Mouse (Mus musculus) neutrophil, adult 5-6 weeks (primary cell): ENCODE measurements around the gene Ntn4. TPM values are rescaled to one million over a fixed set of nuclear protein-coding genes. Genes with fewer than 3 reads are reported as not detected.

Experiments used
- ATAC-seq: fragments of 151-379, 151-347 bp; 2 replicates; pipeline ENCODE4 v1.8.0; 2017; ENCODE audit warnings: mild to moderate bottlenecking, moderate TSS enrichment; ENCODE audit not compliant: insufficient number of reproducible peaks, poor library complexity, low FRiP score, severe bottlenecking; ENCODE audit errors: extremely low read depth
- total RNA-seq: library from RNA; stranded (forward); fragments of 200-1000 nt; gene quantifications from 2 replicates; pipeline ENCODE4 v1.2.3, GENCODE M21; 2017

The Ntn4 gene
- total RNA-seq, 1 experiment from 2014 or later: not detected

DNA sequence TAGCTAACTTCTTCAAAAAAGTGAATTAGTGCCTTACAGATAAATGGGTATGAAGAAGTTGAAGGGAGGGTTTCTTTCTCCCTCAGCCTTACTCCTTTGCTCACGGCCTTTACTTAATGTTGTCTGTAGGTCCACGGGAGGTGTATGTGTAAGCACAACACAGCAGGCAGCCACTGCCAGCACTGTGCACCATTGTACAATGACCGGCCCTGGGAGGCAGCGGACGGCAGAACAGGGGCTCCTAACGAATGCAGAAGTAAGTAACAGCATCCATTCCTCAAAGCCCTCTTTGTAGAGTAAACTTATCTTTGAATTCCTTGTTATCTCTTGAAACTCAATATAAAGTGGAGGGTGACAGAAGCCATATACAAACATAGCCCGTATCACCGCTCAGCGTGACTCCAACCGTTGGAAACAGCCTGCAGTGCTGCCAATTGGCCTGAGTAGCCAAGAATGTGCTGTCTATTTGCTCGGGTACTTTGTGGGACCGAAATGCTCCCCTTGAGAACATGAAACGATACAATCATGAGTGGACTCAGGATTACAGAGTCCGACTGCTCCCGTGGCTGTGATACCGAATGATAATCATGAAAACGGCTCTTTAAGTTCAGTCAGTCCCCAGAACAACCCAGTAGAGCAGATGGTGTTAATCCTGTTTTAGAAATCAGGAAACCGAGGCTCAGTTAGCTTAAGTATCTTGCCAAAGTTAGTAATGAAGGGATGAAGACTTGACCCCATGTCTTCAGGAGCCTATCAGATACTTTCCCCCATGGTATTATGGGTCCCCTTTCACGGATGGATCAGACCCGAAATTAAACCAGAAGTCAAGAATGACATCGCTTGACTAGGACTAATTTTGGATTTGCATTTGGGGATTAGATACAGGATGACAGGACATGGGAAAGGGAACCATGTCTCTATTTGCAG lies 66.9 kb downstream of the Ntn4 start:
- ATAC-seq: no peak

DNA sequence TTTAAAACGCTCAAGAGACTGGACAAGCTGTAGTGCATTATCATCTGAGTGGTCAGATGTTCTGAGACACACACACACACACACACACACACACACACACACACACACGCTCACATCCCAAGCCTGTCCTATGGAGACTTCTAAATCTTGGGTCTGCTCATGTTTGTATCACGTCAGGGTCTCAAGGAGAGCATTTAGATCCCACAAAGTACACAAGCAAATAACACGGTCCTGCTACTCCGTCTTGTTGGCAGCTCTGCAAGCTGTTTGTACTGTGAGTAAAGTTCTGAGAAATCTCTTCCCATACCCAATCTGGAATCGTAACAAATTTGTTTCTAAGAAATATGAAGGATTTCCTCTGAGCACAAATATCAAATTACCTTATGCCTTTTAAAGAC lies 67.6 kb downstream of the Ntn4 start:
- ATAC-seq: no peak

DNA sequence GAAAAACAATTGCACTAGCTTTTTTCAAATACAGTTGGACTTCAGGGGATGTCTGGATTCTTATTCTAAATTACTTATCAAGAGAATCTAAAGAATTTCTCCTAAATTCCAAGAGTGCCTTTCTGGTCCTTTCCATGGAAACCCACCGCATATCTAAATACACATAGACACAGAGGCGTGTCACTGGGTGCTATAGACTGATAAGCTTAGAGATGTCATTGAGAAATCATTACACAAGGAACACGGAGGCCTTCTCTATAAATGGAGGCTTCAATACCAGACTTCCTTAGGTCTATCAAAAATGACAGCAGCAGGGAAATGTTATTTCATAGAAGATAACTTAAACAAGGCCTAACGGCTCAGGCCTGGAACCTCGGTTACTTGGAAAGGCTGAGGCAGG lies 68.0 kb downstream of the Ntn4 start:
- ATAC-seq: no peak

DNA sequence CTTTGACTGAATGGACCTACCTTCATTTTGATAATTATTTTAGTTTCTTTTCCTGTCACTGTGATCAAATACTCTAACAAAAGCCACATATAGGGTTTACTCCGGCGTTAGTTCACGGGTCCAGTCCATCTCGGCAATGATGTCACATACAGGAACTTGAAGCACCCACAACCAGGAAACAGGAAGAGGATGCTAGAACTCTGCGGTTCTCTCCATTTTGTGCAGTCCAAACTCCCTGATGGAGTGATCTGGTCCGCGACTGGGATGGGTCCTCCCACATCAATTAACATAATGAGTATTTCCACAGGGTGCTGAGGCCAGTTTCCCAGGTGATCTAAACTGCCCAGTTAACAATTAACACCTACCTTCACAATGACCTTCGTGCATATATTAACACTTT lies 69.1 kb downstream of the Ntn4 start:
- ATAC-seq: no peak

DNA sequence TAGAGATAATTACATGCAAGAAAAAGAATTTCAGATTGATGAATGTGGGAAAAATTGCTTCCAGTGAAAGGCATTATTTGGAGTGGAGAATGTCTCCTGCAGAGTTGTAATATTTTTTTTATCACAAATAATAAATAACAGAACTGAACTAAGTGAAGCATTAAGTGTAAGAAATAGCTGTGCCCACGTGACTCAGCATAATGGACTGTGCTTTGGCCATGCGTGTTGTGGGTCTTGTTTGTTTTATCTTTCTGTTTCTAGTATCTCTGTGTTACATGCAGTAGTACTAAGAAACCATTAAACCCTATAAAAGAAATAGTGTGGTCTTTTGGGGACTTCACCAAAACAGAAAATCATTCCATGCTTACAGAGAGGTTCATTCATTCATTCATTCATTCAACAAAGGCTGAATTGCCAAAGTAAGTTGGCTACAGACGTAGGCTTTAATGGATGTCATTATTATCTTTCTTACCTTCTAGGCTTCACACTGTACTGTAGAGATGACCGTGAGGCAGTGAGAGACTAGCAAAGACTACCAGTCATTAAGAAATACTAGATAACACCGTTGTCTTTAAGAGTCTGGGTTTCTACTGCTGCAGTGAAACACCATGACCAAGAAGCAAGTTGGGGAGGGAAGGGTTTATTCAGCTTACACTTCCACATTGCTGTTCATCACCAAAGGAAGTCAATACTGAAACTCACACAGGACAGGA lies 81.3 kb downstream of the Ntn4 start:
- no peak for ATAC-seq

DNA sequence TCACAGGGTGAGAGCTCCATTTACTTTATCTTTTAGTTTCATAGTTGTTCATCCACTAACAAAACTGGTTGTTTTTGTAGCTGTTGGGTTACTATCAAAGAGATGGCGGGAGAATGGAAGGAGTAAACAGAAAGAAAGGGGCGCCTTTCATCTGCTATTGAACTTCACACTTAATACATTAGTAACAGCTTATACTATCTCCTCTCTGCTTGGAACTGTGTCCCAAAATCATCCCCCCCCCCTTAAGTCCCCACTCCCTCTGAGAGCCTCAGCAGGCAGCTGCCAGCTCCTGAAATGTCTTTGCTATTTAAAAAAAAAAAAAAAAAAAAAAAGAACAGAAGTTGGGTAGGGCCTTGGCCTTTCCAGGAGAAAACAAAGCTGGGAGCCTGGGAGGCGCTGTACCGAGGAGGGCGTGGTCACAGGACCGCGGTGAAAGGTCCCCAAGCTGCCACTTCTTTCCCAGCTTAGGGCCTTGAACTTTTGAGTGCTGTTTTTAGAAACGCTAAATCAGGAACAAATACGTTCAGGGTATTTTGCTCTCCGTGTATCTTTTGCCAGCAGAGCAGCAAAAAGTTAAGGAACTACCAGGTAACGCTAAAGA lies 83.6 kb downstream of the Ntn4 start:
- no peak for ATAC-seq

DNA sequence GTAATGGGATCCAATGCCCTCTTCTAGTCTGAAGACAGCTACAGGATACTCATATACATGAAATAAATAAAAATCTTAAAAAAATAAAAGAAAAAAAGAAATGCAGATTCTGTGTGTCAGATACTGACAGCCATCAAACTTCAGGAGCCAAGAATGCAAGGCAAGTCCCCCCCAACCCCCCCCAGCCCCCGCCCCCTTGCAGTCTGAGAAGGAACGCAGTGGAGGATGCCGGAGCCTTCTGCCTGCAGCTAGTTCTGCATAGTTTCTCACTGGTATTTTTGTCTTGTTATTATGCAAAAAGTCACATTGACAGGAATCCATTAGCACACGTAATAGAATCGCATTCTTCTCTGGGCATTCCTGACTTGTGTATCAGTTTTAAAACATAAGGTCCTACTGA lies 87.7 kb downstream of the Ntn4 start:
- no peak for ATAC-seq

DNA sequence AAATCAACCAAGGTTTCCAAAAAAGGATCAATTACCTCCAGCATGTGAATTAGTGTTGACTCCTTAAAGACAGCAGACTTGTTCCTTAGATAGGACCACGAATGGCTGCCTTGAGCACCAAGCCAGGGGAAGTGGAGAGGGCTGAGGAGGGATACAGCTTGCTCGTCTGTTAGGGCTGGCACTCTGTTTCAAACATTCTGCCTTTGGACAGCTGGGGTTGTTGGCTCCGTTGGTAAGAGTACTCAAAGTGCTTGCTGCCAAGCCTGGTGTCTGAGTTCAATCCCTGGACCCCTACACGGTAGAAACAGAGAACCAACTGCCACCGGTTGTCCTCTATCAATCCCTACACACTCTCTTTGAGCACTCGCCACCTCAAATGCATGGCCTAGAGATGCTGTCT lies 90.0 kb downstream of the Ntn4 start:
- ATAC-seq: no peak

DNA sequence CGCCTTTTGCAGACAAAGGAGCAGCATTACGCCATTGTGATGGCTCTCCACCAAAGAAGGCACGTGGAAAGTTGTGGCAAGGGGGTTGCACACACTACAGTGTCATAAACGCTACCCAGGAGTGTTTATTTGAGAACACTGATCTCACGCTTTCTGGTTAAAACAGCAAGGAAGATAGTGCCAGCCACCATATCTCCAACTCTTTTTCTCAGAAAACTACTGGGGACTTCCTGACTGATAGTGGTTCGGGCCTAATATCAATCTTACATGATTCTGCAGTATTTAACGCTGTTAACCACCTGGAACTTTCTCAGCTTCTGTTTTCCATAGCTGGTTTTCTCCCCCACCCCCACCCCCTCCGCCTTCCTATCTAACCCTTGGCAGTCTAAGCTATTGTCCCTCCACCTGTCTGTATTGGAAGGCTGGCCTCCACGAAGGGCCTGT lies 90.8 kb downstream of the Ntn4 start:
- no peak for ATAC-seq

DNA sequence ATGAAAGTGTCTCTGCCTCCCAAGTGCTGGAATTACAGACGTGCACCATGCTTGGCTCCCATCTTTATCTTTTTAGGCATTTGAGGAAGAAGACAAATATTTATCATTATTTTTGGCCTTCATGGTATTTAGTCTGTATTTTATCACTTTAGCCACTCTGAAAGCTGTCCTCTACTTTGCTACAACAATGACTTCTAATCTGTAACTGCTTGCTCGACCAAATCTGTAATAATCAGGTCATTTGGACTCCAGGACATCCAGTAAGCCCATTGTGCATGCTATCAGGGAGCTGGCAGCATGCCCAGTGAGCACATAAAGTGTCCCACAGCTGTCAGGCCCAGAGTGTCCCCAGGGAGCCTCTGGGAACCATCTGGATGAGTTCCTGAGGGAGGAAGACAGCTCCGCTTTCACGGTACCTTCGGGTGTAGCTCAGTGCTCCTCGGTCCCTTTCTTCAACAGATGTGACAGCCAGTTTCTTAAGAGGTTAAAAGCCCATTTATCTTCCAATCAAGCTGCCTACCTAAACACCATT lies 95.7 kb downstream of the Ntn4 start:
- ATAC-seq: no peak

DNA sequence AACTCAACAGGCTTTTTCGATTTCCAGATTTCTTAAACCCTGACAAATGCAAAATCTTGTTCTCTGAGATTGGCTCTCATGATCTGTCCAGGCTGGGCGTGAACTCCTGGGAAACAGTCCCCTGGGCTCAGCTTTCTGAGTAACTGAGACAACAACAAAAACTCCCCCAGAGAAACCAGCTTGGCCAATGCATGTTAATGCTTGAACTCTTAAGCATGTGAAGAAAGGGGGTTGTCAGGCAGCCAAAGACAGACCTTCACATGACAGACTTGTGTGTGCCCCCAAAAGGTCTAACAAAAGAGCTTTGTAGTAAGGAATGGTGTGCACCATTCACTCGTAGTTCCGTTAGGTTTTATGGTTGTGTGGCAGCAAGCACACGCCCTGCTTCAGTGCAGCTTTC lies 96.6 kb downstream of the Ntn4 start:
- no peak for ATAC-seq

DNA sequence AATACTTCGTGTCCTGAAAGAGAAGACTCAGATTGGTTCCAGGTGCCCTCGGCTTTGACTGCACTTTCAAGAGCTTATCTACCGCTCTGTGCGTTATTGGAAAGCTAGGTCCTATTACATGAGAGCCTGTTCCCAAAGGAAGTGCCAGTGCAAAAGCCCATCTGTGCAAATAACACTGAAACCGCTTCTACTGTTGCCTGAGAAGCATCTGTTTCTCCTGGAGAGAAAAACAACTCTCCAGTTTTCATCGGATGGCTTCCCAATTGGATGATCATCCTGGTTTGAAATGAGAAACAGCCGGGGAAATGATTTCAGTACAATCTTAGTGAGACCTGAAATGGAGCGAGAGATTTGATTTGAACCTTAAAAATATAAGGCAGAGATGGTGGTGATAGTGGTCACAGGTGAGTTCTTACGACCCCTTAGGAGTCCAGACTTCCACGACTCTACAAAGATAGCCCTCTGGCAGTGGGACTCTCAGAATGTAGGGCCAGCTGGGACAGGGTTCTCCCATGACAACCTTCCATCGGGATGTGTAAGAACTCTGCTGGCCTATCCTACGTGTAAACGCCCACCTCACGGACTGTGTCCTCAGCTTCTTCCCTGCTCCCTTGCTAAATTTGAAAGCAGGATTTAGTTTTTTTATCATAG lies 101.1 kb downstream of the Ntn4 start:
- no peak for ATAC-seq

DNA sequence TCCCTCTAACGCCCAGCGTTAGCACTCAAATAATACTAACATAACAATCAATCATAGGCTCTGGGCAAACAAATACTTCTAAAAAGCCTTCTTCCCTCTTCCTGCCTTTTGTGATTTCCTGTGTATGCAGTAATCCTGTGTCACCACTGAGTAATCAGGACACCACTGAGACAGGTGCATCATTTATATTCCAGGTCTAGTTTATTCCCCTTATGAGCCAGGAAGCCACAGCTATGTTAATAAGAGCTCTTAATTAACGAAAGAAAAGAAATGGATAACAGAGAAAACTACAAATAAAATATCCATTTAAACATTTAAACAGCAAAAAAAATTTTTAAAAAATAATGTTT lies 101.6 kb downstream of the Ntn4 start:
- no peak for ATAC-seq

DNA sequence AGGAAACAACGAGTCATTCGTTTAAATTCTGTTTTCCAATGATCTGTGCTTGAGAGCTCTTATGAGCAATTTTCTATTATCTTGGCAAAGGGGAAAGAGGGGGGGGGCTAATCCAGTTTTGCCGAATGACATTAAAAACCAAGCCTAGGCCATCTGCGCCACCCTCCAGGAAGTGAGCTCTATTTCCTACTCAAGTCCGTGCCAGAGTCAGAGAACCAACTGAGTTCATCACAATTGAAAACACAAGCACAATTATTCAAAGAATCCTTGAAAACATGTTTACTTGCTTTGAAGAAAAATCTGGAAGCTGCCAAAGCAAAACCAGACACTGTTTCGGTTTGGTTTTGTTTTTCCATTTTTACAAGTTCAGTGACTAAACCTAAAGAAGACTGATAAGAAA lies 102.1 kb downstream of the Ntn4 start:
- ATAC-seq: no peak

DNA sequence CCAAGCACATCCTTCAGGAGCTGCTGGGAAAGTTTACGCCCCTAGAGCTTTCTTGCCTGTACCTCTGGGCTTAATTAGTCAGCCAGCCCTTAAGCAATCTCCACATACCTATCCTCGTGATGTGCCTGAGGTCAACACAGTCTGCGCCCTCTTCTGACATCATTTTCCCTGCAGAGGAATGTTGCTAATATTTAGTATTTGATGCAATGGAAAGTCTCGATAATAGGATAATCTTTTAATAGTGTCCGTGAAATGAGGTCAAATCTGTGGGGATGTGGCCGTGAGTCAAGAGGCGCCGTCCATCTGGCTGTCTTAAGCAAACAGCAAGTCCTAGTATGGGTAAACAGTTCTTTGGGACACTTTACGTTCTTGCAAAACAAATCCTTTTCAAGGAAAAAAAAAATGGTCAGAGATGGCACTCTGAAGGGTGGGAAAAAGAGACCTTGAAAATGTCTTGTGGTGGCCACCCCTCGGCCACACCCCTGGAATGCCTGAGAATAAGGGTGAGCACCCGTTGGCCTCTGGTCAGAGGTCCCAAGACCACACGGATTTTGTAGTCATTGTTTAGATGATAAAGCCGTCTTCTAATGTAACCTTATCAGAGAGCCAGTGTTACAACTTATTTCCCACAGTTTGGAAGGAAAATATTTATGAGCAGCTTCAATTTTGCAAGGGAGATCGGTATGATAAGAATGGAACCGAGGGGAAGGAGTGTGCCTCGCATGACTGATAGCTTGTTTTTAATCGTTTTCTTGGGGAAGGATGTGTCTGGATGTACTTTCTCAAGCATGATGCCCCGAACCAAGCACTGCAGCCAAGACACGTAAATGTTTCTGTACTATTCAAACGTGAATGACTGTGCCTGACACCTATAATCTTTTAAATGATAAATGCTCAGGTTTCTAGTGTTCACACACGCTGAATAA lies 109.0 kb downstream of the Ntn4 start:
- no peak for ATAC-seq

DNA sequence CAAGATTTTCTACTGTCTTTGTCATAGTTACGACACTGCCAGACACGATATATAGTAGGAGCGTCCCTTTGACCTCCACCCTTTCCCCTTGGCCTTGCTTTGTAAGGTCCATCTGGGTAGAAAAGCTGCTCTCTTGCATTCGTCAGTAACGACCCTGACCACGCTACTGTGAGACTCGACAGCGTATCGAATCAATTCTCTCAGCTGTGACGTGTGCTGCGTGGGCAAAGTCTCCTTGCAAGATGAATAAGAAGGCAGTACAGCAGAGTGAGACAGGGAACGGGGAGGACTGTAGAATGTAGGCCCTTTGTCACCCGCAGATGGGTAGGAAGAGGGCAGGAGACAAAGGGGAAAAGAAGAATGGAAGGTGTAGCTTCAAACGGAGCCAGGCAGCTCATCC lies 110.8 kb downstream of the Ntn4 start:
- ATAC-seq: no peak

DNA sequence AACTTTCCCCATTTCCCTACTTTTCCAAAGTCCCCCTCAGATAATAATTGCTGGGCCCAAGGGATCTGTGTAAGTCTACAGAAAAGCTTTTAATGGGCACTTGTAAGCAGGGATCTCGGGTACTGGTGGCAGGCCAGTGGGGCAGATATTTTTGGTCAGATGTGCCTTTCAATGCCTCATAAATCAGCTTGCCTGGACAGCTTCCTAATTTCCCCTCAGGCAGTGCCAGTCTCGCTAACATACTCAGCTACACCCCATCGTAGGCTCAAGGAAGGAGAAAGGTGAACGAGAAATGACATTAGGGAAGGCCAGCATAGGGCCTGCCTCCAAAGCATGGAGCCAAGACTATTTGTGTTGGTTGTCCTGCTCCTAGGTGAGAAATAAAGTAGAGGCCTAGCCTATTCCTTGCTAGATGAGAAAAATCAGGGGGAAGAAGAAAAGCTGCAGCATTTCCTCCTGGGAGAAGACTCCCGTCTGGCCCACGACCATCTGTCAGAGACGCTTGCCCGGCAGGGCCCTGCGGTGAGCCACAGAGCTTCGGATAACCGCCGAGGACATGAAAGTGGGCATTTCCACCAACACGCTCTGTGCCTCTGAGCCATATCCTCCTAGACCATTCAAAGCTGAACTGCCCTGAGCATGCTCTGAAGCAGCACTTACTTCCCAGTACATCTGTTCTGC lies 113.4 kb downstream of the Ntn4 start:
- no peak for ATAC-seq

DNA sequence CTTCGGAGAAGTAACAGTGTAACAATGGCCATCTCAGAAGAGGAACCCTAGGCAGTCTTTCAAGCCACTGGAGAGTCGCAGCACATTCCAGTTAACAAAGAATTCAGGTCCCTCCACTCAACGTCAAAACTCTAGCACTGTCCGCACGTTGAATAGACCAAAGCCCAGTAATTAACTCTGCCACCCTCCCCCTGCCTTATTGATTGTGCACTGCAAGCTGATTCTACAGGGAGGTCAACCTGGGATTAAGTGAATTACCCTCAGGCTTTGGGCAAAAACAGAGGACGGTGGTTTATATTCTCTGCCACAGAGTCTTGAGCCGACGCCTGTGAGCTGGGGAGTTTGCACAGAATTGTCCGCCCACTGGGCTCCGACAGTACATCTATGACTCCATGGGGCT lies 115.7 kb downstream of the Ntn4 start:
- no peak for ATAC-seq
